Mouse (Mus musculus): ENCODE measurements around the gene Alox8. TPM values are rescaled to one million over a fixed set of nuclear protein-coding genes. Genes with fewer than 3 reads are reported as not detected.

The Alox8 gene
- polyA plus RNA-seq (2016; fragmentation: Nextera tagmentation; extraction: Ambion mirVana): 0.10 TPM in 1 of 2 replicates, not detected in the other

- DNase-seq (ENCODE audit: low spot score): no peak
- H3K36me3 ChIP-seq: no peaks in the 10 kb centered on the region
- no peaks in the 10 kb centered on the region for H3K9me3 ChIP-seq
- 30% methylated on average over 6 of the region's 6 CpGs for WGBS
- peak within 1 kb of the TSS; percentile 38 for H3K4me3 ChIP-seq
- peaks cover 47% of the 10 kb centered on the region for H3K27me3 ChIP-seq (ENCODE audit: insufficient read depth, poor library complexity, severe bottlenecking)
- no peak within 1 kb of the TSS for H3K27ac ChIP-seq
- peaks cover 11% of the 10 kb centered on the region for H3K4me1 ChIP-seq (replicated peaks)
Observed at GRCm38 (mm10) chr11:69197743-69198142, at the start of gene Alox8. Alox8 (minus strand) TSS chr11:69197843.

GRCm38 (mm10) chr11:69245643-69246042 is 48.0 kb upstream of the Alox8 start:
- Histone ChIP-seq H3K36me3 (no peaks in the 10 kb centered on the region), H3K9me3 (no peaks in the 10 kb centered on the region), H3K4me1 (replicated peaks) (0 out of 2 replicates have a peak, but pooled peaks cover 4% of the 10 kb centered on the region), H3K27ac (no peak overlapping the region), H3K27me3 (ENCODE audit: insufficient read depth, poor library complexity, severe bottlenecking) (0 out of 2 replicates have a peak, but pooled peaks cover 11% of the 10 kb centered on the region), H3K4me3 (no peak overlapping the region)
- no peak for DNase-seq (ENCODE audit: low spot score)
- WGBS: 56% methylated on average over 2 of the region's 2 CpGs

- Histone ChIP-seq H3K4me1 (replicated peaks) (0 out of 2 replicates have a peak, but pooled peaks cover 4% of the 10 kb centered on the region), H3K36me3 (no peaks in the 10 kb centered on the region), H3K27me3 (ENCODE audit: insufficient read depth, poor library complexity, severe bottlenecking) (0 out of 2 replicates have a peak, but pooled peaks cover 11% of the 10 kb centered on the region), H3K9me3 (no peaks in the 10 kb centered on the region), H3K27ac (no peak overlapping the region), H3K4me3 (no peak overlapping the region)
- 35% methylated on average over 2 of the region's 2 CpGs for WGBS
- DNase-seq (ENCODE audit: low spot score): peak; percentile 35
Observed at GRCm38 (mm10) chr11:69244911-69245310, 47.3 kb upstream of the Alox8 start.

GRCm38 (mm10) chr11:69236926-69237260 is 39.2 kb upstream of the Alox8 start, which contains the start of gene Gucy2e:
Gucy2e (minus strand) TSS chr11:69237036.
- H3K27me3 ChIP-seq (ENCODE audit: insufficient read depth, poor library complexity, severe bottlenecking): peaks cover 59% of the 10 kb centered on the region
- H3K27ac ChIP-seq: peak within 1 kb of the TSS; percentile 83
- H3K4me1 ChIP-seq (replicated peaks): peaks cover 21% of the 10 kb centered on the region
- WGBS: 18% methylated on average over 13 of the region's 13 CpGs
- H3K36me3 ChIP-seq: no peaks in the 10 kb centered on the region
- peak; percentile 26 for DNase-seq (ENCODE audit: low spot score)
- H3K4me3 ChIP-seq: peak within 1 kb of the TSS; percentile 57
- no peaks in the 10 kb centered on the region for H3K9me3 ChIP-seq

- WGBS: 3% methylated on average over 51 of the region's 51 CpGs
- Histone ChIP-seq H3K4me3 (peak overlapping the region; percentile 57), H3K27me3 (ENCODE audit: insufficient read depth, poor library complexity, severe bottlenecking) (peaks cover 59% of the 10 kb centered on the region), H3K36me3 (no peaks in the 10 kb centered on the region), H3K27ac (peak overlapping the region; percentile 83), H3K9me3 (no peaks in the 10 kb centered on the region), H3K4me1 (replicated peaks) (peaks cover 21% of the 10 kb centered on the region)
- DNase-seq (ENCODE audit: low spot score): peak; percentile 42
Observed at GRCm38 (mm10) chr11:69236061-69236925, 38.6 kb upstream of the Alox8 start.

- H3K4me1 ChIP-seq (replicated peaks): peaks cover 21% of the 10 kb centered on the region
- H3K36me3 ChIP-seq: no peaks in the 10 kb centered on the region
- peak overlapping the region; percentile 83 for H3K27ac ChIP-seq
- peaks cover 59% of the 10 kb centered on the region for H3K27me3 ChIP-seq (ENCODE audit: insufficient read depth, poor library complexity, severe bottlenecking)
- DNase-seq (ENCODE audit: low spot score): peak; percentile 80
- H3K9me3 ChIP-seq: no peaks in the 10 kb centered on the region
- 1% methylated on average over 33 of the region's 33 CpGs for WGBS
- peak overlapping the region; percentile 57 for H3K4me3 ChIP-seq
Observed at GRCm38 (mm10) chr11:69235285-69236060, 37.8 kb upstream of the Alox8 start.

GRCm38 (mm10) chr11:69233141-69233540 is 35.5 kb upstream of the Alox8 start:
- Histone ChIP-seq H3K27ac (no peak overlapping the region), H3K9me3 (no peaks in the 10 kb centered on the region), H3K36me3 (no peaks in the 10 kb centered on the region), H3K4me1 (replicated peaks) (peaks cover 21% of the 10 kb centered on the region), H3K4me3 (no peak overlapping the region), H3K27me3 (ENCODE audit: insufficient read depth, poor library complexity, severe bottlenecking) (peaks cover 60% of the 10 kb centered on the region)
- DNase-seq (ENCODE audit: low spot score): no peak
- 78% methylated on average over 2 of the region's 2 CpGs for WGBS

- peaks cover 43% of the 10 kb centered on the region for H3K27me3 ChIP-seq (ENCODE audit: insufficient read depth, poor library complexity, severe bottlenecking)
- peaks cover 11% of the 10 kb centered on the region for H3K4me1 ChIP-seq (replicated peaks)
- H3K36me3 ChIP-seq: no peaks in the 10 kb centered on the region
- H3K9me3 ChIP-seq: no peaks in the 10 kb centered on the region
- 71% methylated on average over 4 of the region's 4 CpGs for WGBS
- no peak for DNase-seq (ENCODE audit: low spot score)
- no peak overlapping the region for H3K4me3 ChIP-seq
- H3K27ac ChIP-seq: no peak overlapping the region
Observed at GRCm38 (mm10) chr11:69230420-69230819, 32.8 kb upstream of the Alox8 start.

GRCm38 (mm10) chr11:69225715-69226114 is 28.1 kb upstream of the Alox8 start:
- Histone ChIP-seq H3K27ac (no peak overlapping the region), H3K36me3 (no peaks in the 10 kb centered on the region), H3K9me3 (0 out of 2 replicates have a peak, but pooled peaks cover 3% of the 10 kb centered on the region), H3K27me3 (ENCODE audit: insufficient read depth, poor library complexity, severe bottlenecking) (peaks cover 19% of the 10 kb centered on the region), H3K4me3 (no peak overlapping the region), H3K4me1 (replicated peaks) (peaks cover 5% of the 10 kb centered on the region; the same call in 1 of the 2 replicates)
- 61% methylated on average over 1 of the region's 1 CpGs for WGBS
- DNase-seq (ENCODE audit: low spot score): no peak

- Histone ChIP-seq H3K4me3 (no peak overlapping the region), H3K27ac (no peak overlapping the region), H3K36me3 (no peaks in the 10 kb centered on the region), H3K9me3 (0 out of 2 replicates have a peak, but pooled peaks cover 3% of the 10 kb centered on the region), H3K4me1 (replicated peaks) (peaks cover 5% of the 10 kb centered on the region; the same call in 1 of the 2 replicates), H3K27me3 (ENCODE audit: insufficient read depth, poor library complexity, severe bottlenecking) (peaks cover 10% of the 10 kb centered on the region)
- DNase-seq (ENCODE audit: low spot score): no peak
- 82% methylated on average over 4 of the region's 4 CpGs for WGBS
Observed at GRCm38 (mm10) chr11:69223101-69223500, 25.5 kb upstream of the Alox8 start.

GRCm38 (mm10) chr11:69221070-69221469 is 23.4 kb upstream of the Alox8 start:
- Histone ChIP-seq H3K36me3 (no peaks in the 10 kb centered on the region), H3K27me3 (ENCODE audit: insufficient read depth, poor library complexity, severe bottlenecking) (no peaks in the 10 kb centered on the region), H3K9me3 (0 out of 2 replicates have a peak, but pooled peaks cover 3% of the 10 kb centered on the region), H3K4me1 (replicated peaks) (no peaks in the 10 kb centered on the region), H3K4me3 (no peak overlapping the region), H3K27ac (no peak overlapping the region)
- WGBS: 78% methylated on average over 4 of the region's 4 CpGs
- no peak for DNase-seq (ENCODE audit: low spot score)

- WGBS: 63% methylated on average over 2 of the region's 2 CpGs
- Histone ChIP-seq H3K4me1 (replicated peaks) (no peaks in the 10 kb centered on the region), H3K27me3 (ENCODE audit: insufficient read depth, poor library complexity, severe bottlenecking) (no peaks in the 10 kb centered on the region), H3K4me3 (no peak overlapping the region), H3K36me3 (no peaks in the 10 kb centered on the region), H3K9me3 (no peaks in the 10 kb centered on the region), H3K27ac (no peak overlapping the region)
- no peak for DNase-seq (ENCODE audit: low spot score)
Observed at GRCm38 (mm10) chr11:69218661-69219060, 21.0 kb upstream of the Alox8 start.
